Mouse (Mus musculus) mesoderm, embryonic 11.5 days (tissue): ENCODE data around the gene Tmem159.

Experiments used
- DNase-seq: peaks from one replicate; pipeline ENCODE4 v3.0.0-alpha.2; 2012; ENCODE audit warnings: low read depth, low spot score

Gene Tmem159

GRCm38 (mm10) chr7:120102164-120102972 is at the start of gene Tmem159:
Gene Tmem159, plus strand, starts transcription at chr7:120102353.
- peak; percentile 90 for DNase-seq

DNA sequence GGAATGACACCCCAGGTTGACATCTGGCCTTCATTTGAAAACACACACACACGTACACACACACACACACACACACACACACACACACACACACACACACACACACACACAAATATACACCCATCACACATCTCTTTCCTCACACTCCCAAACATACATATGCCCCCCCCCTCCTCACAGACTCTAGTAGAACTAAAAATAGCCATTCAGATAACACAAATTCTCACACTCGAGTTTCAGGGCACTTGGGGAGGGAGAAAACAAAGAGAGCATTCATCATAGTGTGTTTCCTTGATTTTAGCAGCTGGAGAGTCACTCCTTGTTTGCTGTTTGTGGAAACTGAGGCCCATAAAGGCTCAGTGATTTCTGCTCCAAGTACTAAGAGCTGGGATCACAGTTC is 48.1 kb upstream of the Tmem159 start:
- DNase-seq = no peak

DNA sequence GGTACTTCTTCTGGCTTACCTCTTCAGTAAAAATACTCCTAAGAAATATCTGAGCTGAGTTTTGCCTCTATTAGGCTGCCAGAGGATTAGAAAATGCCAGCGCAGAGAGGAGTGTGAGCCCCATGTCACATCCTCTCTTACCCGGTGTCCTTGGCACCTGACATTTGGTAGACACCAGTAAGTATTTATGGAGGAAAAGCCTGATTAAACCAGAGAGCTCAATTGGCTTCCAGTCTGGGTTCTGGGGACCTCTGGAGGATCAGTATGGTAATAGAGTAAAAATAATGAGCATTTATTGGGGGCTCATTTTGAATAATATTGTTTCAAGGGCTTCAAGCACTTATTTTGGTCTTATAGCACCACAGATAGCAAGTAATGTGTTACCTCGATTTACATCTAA is 46.7 kb upstream of the Tmem159 start:
- no peak for DNase-seq

GRCm38 (mm10) chr7:120064045-120064444 is 38.1 kb upstream of the Tmem159 start:
- DNase-seq = no peak

- no peak for DNase-seq
Measured at GRCm38 (mm10) chr7:120068114-120068513, 34.0 kb upstream of the Tmem159 start.

DNA sequence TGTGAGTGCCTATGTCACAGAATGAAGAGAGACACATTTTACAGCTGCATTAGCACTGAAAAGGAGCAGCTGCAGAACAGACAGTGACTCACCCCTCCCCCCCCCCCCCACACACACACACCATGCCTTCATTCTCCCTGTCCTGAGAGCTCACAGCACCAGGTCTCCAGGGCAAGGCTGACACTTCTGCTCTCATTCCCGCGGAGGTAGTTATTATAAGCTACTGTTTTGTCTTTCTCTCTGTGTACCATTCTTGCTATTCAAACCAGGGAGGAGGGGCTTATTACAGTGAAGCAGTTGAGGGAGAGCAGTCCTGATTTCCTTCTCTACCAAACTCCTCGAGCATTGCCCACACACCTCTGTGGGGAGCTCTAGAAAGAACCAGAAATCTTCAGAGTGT is 33.0 kb upstream of the Tmem159 start:
- DNase-seq = no peak

DNA sequence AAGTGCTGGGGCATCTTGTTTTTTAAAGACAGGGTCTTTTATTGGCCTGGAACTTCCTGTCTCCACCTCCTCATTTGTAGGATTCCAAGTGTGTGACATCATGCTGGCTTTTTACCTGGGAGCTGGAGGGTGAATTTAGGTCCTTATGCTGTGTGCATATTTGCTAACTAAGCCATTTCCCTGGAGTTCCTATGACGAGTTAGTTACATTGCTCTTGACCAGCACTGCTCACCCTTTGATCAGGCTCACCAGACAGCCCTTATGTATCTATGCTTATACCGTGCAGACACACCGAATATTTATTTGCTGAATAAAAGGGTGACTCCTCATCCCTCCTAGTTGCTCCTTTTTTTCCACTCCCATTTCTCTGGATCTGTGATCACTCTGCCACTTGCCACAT is 22.0 kb upstream of the Tmem159 start:
- DNase-seq = no peak

GRCm38 (mm10) chr7:120093033-120093432 is 9.1 kb upstream of the Tmem159 start:
- no peak for DNase-seq

GRCm38 (mm10) chr7:120094216-120094615 is 7.9 kb upstream of the Tmem159 start:
- DNase-seq = no peak

DNA sequence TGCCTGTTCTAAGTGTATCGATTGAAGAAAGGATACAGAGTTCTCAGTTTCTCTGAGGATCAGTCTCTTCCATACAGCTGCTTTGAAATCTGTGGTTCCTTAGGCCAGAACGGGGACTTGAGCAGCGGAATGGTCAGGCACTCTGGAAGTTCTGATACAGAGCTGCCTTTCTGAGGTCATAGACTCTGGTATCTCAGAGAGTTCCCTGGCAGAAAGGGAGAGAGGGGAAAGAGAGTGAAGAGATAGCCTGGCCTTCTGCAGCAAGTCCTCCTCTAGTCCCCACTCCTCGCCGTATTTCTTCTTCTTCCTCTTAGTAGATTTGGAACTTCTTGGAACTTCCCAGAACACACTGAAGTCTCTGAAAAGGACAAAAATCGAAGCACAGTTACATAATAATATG is 7.0 kb upstream of the Tmem159 start, which contains the start of gene Dnah3:
TSS of gene Dnah3 (minus strand) at position 101 of the 400 bp plus-strand sequence.
- DNase-seq = no peak

DNA sequence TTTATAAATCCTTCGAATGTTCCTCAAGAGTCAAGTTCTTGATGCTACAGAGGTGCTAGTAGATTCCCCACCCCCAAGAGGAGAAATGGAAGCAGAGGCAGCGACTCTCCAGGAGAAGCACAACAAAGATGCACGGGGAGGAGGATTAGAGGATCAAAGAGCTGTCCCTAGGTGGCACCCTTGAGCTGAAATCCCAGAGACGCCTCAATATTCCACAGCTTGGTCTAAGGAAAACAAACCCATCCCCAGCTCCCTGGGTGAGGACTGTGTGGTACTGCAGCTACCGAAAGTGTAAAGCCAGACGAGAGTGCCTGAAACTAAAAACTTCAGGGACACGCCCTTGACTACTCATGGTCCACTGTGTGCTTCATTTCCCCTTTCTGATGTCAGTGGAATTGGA is 4.3 kb upstream of the Tmem159 start:
- peak; percentile 84 for DNase-seq

DNA sequence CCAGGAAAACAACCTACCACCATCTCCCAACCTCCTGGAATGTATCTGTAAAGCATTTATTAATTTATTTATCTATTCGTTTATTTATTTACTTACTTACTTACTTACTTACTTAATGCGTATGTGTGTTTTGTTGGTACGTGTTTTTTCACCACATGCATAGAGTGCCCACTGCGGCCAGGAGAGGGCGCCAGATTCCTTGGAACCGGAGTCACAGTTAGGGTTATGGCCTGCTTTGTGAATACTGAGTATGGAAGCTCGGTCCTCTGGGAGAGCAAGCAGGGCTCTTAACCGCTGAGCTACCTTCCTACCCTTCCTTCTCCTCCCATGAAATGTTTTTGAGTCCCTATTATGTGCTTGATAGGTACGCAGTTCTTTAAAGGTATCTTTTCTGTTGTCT is 3.8 kb upstream of the Tmem159 start:
- DNase-seq = peak; percentile 71

GRCm38 (mm10) chr7:120103019-120103567 is 940 bp downstream of the Tmem159 start:
- no peak for DNase-seq

DNA sequence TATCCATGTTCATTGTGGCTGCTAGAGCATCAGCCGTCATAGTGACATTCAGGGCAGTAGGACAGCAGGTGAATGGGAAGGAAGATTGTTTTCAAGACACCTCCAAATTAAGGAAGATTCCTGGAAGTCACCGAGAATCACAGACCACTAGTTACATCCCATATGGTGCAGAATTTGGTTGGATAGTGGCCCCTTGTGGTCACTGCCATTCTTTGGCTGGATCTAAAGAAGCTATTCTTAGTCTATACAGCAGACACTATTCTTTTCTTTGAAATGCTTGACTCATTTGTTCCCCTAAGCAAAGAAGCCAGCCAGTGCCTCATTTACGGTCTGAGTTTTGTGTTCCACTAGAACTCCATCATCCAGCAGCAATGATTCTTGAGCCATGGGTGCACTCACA is 2.8 kb downstream of the Tmem159 start:
- DNase-seq = no peak

GRCm38 (mm10) chr7:120106356-120106755 is 4.2 kb downstream of the Tmem159 start:
- DNase-seq = no peak

GRCm38 (mm10) chr7:120109676-120110075 is 7.5 kb downstream of the Tmem159 start:
- no peak for DNase-seq

GRCm38 (mm10) chr7:120116976-120117375 is 14.8 kb downstream of the Tmem159 start:
- no peak for DNase-seq

GRCm38 (mm10) chr7:120117529-120117928 is 15.4 kb downstream of the Tmem159 start:
- DNase-seq = no peak

DNA sequence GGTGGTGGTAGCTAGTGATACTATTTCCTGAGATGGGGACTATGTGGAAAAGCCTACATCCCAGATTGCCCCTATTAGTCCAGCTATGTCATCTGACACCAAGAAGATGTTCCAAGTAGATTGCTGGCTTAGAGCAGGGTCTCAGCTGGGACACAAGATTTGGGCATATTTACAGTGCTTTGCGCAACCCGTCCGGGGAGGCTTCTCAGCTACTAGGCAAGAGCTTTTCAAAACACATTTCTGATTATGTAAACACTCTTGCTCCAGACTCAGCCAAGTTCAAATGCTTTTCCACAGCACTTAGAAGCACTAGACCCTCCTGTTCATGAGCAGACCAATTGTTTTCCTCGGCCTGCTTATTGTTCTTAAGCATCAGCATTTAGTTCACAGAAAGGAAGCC is 21.6 kb downstream of the Tmem159 start:
- DNase-seq = no peak

GRCm38 (mm10) chr7:120124844-120125243 is 22.7 kb downstream of the Tmem159 start:
- DNase-seq = peak; percentile 82

DNA sequence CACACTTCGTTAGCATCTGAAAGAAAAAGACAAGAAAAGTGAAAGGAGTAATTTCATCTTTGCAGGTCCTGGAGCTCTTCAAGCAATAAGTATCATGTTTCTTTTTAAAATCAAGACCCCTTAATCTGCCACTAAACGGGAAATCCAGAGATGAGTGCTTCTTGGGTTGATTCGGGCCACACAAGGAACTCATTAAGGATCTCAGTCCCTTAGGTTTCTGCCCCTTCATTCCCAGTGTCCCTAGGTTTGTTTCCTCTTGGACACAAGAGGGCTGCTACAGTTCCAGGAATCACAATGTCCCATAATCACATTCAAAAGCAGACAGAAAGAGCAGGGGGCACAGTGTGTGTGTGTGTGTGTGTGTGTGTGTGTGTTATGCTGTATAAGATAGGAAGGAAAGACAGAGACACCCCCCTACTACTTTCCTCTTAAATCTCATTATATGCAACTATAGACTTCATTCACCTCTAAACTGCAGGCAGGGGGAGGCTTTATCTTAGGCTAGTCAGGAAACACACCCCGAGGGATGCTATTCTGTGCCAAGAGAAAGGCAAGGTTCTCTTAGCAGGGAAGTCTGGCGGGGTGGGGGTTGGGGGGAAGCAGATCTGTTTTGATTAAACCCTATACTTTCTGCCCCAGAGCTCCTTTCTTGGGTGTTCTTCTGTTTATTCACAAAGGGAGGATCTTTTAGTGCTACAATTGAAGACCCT is 25.0 kb downstream of the Tmem159 start:
- DNase-seq = no peak

DNA sequence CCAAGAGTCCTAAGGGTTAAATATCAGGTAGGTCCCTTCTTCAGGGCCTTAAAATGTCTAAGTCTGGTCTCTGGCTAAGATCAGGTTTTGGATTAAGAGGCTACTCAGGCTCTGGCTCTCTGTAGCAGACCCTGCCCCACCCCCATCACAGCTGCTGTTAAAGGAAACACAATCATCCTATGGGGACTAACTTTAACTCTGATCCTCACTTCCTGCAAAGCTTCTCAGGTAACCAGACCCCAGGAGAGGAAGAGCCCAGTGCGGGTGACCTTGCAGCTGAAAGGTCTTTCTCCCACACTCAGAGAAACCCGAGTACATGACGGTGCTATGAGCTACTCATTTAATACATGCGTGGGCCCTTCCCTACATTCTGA is 25.5 kb downstream of the Tmem159 start:
- DNase-seq = peak; percentile 43

GRCm38 (mm10) chr7:120128951-120129350 is 26.8 kb downstream of the Tmem159 start:
- no peak for DNase-seq
